Mouse (Mus musculus) lung, postnatal 0 days (tissue): ENCODE data around the gene Phactr1. TPM values are rescaled to one million over a fixed set of nuclear protein-coding genes. Genes with fewer than 3 reads are reported as not detected.

Experiments
- ATAC-seq: fragments of 200-750 bp; cut with Nextera tagmentation; 2 replicates; pipeline ENCODE4 v1.8.0; 2017; ENCODE audit warnings: moderate library complexity
- DNase-seq: peaks from one replicate; pipeline ENCODE4 v3.0.0-alpha.2; 2016; ENCODE audit warnings: low spot score
- H3K27ac ChIP-seq: fragments of 300-500 bp; sonication (generic); 2 replicates; pipeline ENCODE4 v1.5.1; 2014; ENCODE audit warnings: antibody characterized with exemption, mild to moderate bottlenecking, low read length, mixed read lengths
- H3K27me3 ChIP-seq: fragments of 300-500 bp; sonication (generic); replicated peaks from 2 replicates; pipeline ENCODE4 v1.6.1; 2014; ENCODE audit warnings: low read length, mixed read lengths; ENCODE audit not compliant: insufficient read depth
- H3K36me3 ChIP-seq: fragments of 300-500 bp; sonication (generic); 2 replicates; pipeline ENCODE4 v1.6.1; 2014; ENCODE audit warnings: low read length, mixed read lengths; ENCODE audit not compliant: insufficient read depth
- H3K4me1 ChIP-seq: fragments of 300-500 bp; sonication (generic); 2 replicates; pipeline ENCODE4 v1.6.1; 2014; ENCODE audit warnings: antibody characterized with exemption, low read depth, low read length, mixed read lengths; ENCODE audit not compliant: insufficient read depth
- H3K4me2 ChIP-seq: fragments of 300-500 bp; sonication (generic); replicated peaks from 2 replicates; pipeline ENCODE4 v1.6.1; 2014; ENCODE audit warnings: low read depth, mild to moderate bottlenecking, low read length, moderate library complexity, mixed read lengths
- H3K4me3 ChIP-seq: fragments of 300-500 bp; sonication (generic); 2 replicates; pipeline ENCODE4 v1.5.1; 2014; ENCODE audit warnings: low read depth, low read length
- H3K9ac ChIP-seq: fragments of 300-500 bp; sonication (generic); replicated peaks from 2 replicates; pipeline ENCODE4 v1.6.1; 2014; ENCODE audit warnings: low read depth, mild to moderate bottlenecking
- H3K9me3 ChIP-seq: fragments of 300-500 bp; sonication (generic); 2 replicates; pipeline ENCODE4 v1.6.1; 2016; ENCODE audit warnings: low read length, mixed read lengths
- CTCF ChIP-seq: IDR thresholded peaks from 2 replicates; pipeline ENCODE4 v1.5.1; 2016; ENCODE audit warnings: antibody characterized with exemption, mild to moderate bottlenecking
- EP300 ChIP-seq: IDR thresholded peaks from 2 replicates; pipeline ENCODE4 v1.6.1; 2016; ENCODE audit warnings: antibody characterized with exemption, mild to moderate bottlenecking, control low read depth
- WGBS: fragments of 180-500 bp; shearing (Covaris S2); extraction: QIAGEN DNeasy Blood & Tissue Kit; methylation state at CpG from one replicate; pipeline ENCODE4 v1.1.7; 2014; 5-methylcytosine and 5-hydroxymethylcytosine counted together
- polyA plus RNA-seq: library from polyadenylated mRNA; unstranded; fragments of >200 nt; fragmentation: Nextera tagmentation; extraction: Ambion mirVana; gene quantifications from 2 replicates; pipeline ENCODE4 v1.2.1, GENCODE M21; 2015

The Phactr1 gene
- polyA plus RNA-seq, 1 experiment from 2014 or later: 31.4 TPM

- ATAC-seq (no peak), DNase-seq (no peak)
- Histone ChIP-seq H3K4me2 (no peak overlapping the region), H3K36me3 (no peaks in the 10 kb centered on the region), H3K4me3 (no peak overlapping the region), H3K4me1 (no peaks in the 10 kb centered on the region), H3K9me3 (no peaks in the 10 kb centered on the region), H3K27ac (no peak overlapping the region), H3K27me3 (no peaks in the 10 kb centered on the region), H3K9ac (no peak overlapping the region)
- TF ChIP-seq EP300: no peak
- no peak for TF ChIP-seq CTCF
- WGBS: 63% methylated on average over 2 of the region's 2 CpGs
Measured at GRCm38 (mm10) chr13:42920062-42920461, 239.6 kb downstream of the Phactr1 start.

GRCm38 (mm10) chr13:42921769-42922450 lies 241.5 kb downstream of the Phactr1 start:
- no peaks in the 10 kb centered on the region for H3K27me3 ChIP-seq
- H3K9ac ChIP-seq: no peak overlapping the region
- H3K4me2 ChIP-seq: no peak overlapping the region
- ATAC-seq (no peak), DNase-seq (no peak)
- no peak overlapping the region for H3K4me3 ChIP-seq
- H3K27ac ChIP-seq: no peak overlapping the region
- WGBS: 84% methylated on average over 10 of the region's 10 CpGs
- no peak for TF ChIP-seq CTCF
- no peak for TF ChIP-seq EP300
- H3K9me3 ChIP-seq: no peaks in the 10 kb centered on the region
- H3K36me3 ChIP-seq: no peaks in the 10 kb centered on the region
- H3K4me1 ChIP-seq: no peaks in the 10 kb centered on the region

GRCm38 (mm10) chr13:42927778-42928177 lies 247.4 kb downstream of the Phactr1 start:
- H3K27ac ChIP-seq: no peak overlapping the region
- WGBS: 96% methylated on average over 11 of the region's 11 CpGs
- no peak for DNase-seq
- no peaks in the 10 kb centered on the region for H3K27me3 ChIP-seq
- TF ChIP-seq EP300: no peak
- TF ChIP-seq CTCF: no peak
- no peak for ATAC-seq
- H3K36me3 ChIP-seq: no peaks in the 10 kb centered on the region
- no peak overlapping the region for H3K4me3 ChIP-seq
- 0 out of 2 replicates have a peak, but pooled peaks cover 3% of the 10 kb centered on the region for H3K9me3 ChIP-seq
- H3K4me1 ChIP-seq: no peaks in the 10 kb centered on the region
- H3K9ac ChIP-seq: no peak overlapping the region
- no peak overlapping the region for H3K4me2 ChIP-seq

- H3K36me3 ChIP-seq: no peaks in the 10 kb centered on the region
- ATAC-seq (no peak), DNase-seq (no peak)
- H3K9ac ChIP-seq: no peak overlapping the region
- no peak overlapping the region for H3K4me3 ChIP-seq
- H3K4me1 ChIP-seq: no peaks in the 10 kb centered on the region
- no peak overlapping the region for H3K4me2 ChIP-seq
- 57% methylated on average over 10 of the region's 10 CpGs for WGBS
- 0 out of 2 replicates have a peak, but pooled peaks cover 3% of the 10 kb centered on the region for H3K9me3 ChIP-seq
- no peak for TF ChIP-seq EP300
- TF ChIP-seq CTCF: no peak
- no peaks in the 10 kb centered on the region for H3K27me3 ChIP-seq
- no peak overlapping the region for H3K27ac ChIP-seq
Measured at GRCm38 (mm10) chr13:42929529-42930235, 249.3 kb downstream of the Phactr1 start.

GRCm38 (mm10) chr13:42932046-42932445 lies 251.6 kb downstream of the Phactr1 start:
- H3K36me3 ChIP-seq: no peaks in the 10 kb centered on the region
- no peak for DNase-seq
- no peak for ATAC-seq
- H3K27me3 ChIP-seq: no peaks in the 10 kb centered on the region
- H3K9ac ChIP-seq: no peak overlapping the region
- H3K27ac ChIP-seq: no peak overlapping the region
- TF ChIP-seq EP300 (no peak), CTCF (no peak)
- H3K4me1 ChIP-seq: no peaks in the 10 kb centered on the region
- H3K4me3 ChIP-seq: no peak overlapping the region
- no peak overlapping the region for H3K4me2 ChIP-seq
- H3K9me3 ChIP-seq: 0 out of 2 replicates have a peak, but pooled peaks cover 3% of the 10 kb centered on the region
- 88% methylated on average over 5 of the region's 5 CpGs for WGBS

- no peak for ATAC-seq
- Histone ChIP-seq H3K9me3 (0 out of 2 replicates have a peak, but pooled peaks cover 3% of the 10 kb centered on the region), H3K4me2 (peak overlapping the region; percentile 22; the same call in 1 of the 2 replicates), H3K4me3 (no peak overlapping the region), H3K36me3 (no peaks in the 10 kb centered on the region), H3K27ac (no peak overlapping the region), H3K9ac (no peak overlapping the region), H3K27me3 (no peaks in the 10 kb centered on the region), H3K4me1 (no peaks in the 10 kb centered on the region)
- peak; percentile 17 for DNase-seq
- WGBS: 50% methylated on average over 16 of the region's 16 CpGs
- TF ChIP-seq CTCF: no peak
- TF ChIP-seq EP300: no peak
Measured at GRCm38 (mm10) chr13:42934538-42935126, 254.2 kb downstream of the Phactr1 start.
